Mouse (Mus musculus) adrenal gland, postnatal 36 days (tissue): ENCODE measurements around the gene Olfr250. TPM values are rescaled to one million over a fixed set of nuclear protein-coding genes. Genes with fewer than 3 reads are reported as not detected.
"Not testable (repeated sequence)": the region's sequence is repeated elsewhere in the genome, so short reads cannot be mapped to it uniquely, and the experiment has no call there.

Experiments
- DNase-seq, 2 experiments: peaks; one replicate each; pipeline ENCODE4 v3.0.0; 2021; ENCODE audit warnings: mixed read lengths in 1 of 2
- long read RNA-seq, 2 experiments: library from polyadenylated mRNA; stranded (forward); transcript quantifications; one replicate each; pipeline ENCODE4 v2.0.0; 2021; ENCODE audit warnings: borderline sequencing depth in 2 of 2
- total RNA-seq, 2 experiments: library from RNA; stranded (reverse); gene quantifications; 2 replicates each; pipeline ENCODE4 v1.2.3; 2021

Olfr250 gene
- not detected for total RNA-seq
- long read RNA-seq, experiment 1 = 0 reads
- long read RNA-seq, experiment 2 = 0 reads

DNA sequence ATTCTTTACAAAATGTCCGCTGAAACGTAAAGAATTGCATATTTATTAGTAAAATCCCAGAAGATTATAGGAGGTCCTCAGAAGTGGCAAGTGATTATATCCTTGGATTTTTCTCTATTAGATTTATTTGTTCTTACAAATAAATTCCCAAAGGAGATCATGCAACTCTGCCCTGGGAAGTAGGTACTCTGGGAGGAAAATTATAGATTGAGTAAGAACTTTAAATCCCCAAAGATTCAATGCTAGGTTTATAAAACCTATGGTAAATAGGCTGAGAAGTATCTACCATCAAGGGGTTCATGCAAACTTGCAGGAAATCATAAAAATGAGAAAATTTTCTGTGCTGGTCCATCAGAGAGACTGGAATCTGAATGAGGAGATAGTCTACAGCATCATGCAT is at the start of gene Olfr250:
Gene Olfr250 (plus strand): TSS at position 301 of the 400 bp plus-strand sequence.
- DNase-seq = no peak

DNA sequence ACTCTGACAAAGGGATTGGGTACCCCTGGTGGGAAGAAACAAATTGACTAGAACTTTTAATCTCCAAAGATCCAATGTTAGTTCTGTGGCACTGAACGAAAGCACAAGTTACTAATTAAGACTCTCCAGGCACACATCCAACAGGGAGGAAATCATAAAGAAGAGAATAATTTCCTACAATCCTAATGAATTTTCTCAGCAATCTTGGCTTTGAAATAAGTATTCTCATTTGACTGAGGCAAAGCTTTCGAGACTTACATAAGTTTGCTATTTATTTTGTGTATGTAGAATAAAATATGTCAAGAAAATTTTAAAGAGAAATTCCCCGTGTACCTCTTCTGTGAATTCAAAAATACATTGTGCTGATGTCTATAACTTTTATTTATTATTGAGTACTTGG is 37.9 kb upstream of the Olfr250 start, which contains the start of gene Olfr25:
Gene Olfr25 (plus strand): TSS at position 301 of the 400 bp plus-strand sequence.
- no peak for DNase-seq

GRCm38 (mm10) chr9:38348111-38348510 is 18.6 kb upstream of the Olfr250 start, which contains the start of gene Olfr898:
Olfr898 (plus strand) TSS chr9:38348411.
- no peak for DNase-seq

GRCm38 (mm10) chr9:38376786-38377185 is 10.1 kb downstream of the Olfr250 start, which contains the start of gene Olfr251:
Olfr251 (plus strand) TSS chr9:38377086.
- DNase-seq = no peak

DNA sequence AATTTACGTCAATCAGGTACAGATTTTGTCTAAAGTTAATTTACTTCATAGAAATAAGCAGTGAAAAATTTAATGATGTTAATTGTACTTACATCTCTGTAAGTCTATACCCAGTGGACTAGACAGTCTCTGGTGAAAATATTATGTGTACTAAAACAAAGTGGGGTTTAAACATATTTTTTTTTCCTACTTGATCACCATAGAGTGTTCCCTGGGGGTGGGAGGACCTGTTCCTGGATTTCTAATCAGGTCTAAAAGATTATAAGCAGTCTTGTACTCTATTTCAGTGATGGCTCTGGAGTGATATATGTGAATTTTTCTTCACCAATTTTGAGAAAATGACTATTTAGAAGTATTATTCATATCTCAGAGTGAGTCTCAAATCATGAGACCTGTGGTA is 34.7 kb downstream of the Olfr250 start, which contains the start of gene Olfr147:
Gene Olfr147 (plus strand): TSS at position 301 of the 400 bp plus-strand sequence.
- no peak for DNase-seq

GRCm38 (mm10) chr9:38407502-38407901 is 40.8 kb downstream of the Olfr250 start:
- not testable (repeated sequence) for DNase-seq

GRCm38 (mm10) chr9:38413502-38413901 is 46.8 kb downstream of the Olfr250 start:
- DNase-seq = not testable (repeated sequence)

Other genes starting within 250 kb of the Olfr250 start
- not detected for gene Olfr890, start 224.4 kb upstream of the Olfr250 start, total RNA-seq
- gene Olfr891, start 186.1 kb upstream of the Olfr250 start, total RNA-seq = not detected
- not detected for gene Olfr893, start 158.5 kb upstream of the Olfr250 start, total RNA-seq
- not detected for gene Olfr894, start 148.8 kb upstream of the Olfr250 start, total RNA-seq
- not detected for gene Olfr143, start 114.1 kb upstream of the Olfr250 start, total RNA-seq
- gene Olfr895, start 99.0 kb upstream of the Olfr250 start, total RNA-seq = not detected
- not detected for gene Olfr896-ps1, start 75.8 kb upstream of the Olfr250 start, total RNA-seq
- not detected for gene Olfr25, start 37.8 kb upstream of the Olfr250 start, total RNA-seq
- gene Olfr898, start 18.5 kb upstream of the Olfr250 start, total RNA-seq = not detected
- gene Olfr251, start 10.2 kb downstream of the Olfr250 start, total RNA-seq = not detected
- not detected for gene Olfr147, start 34.8 kb downstream of the Olfr250 start, total RNA-seq
- gene Olfr901, start 62.6 kb downstream of the Olfr250 start, total RNA-seq = not detected
- not detected for gene Olfr902, start 80.8 kb downstream of the Olfr250 start, total RNA-seq
- gene Olfr904, start 96.2 kb downstream of the Olfr250 start, total RNA-seq = not detected
- under 1 TPM in 1 of 2 experiments, not detected in 1; 0.13 TPM for gene Olfr905, start 104.2 kb downstream of the Olfr250 start, total RNA-seq
- not detected for gene Olfr906, start 120.2 kb downstream of the Olfr250 start, total RNA-seq
- not detected for gene Olfr907, start 128.9 kb downstream of the Olfr250 start, total RNA-seq
- gene Olfr911-ps1, start 154.7 kb downstream of the Olfr250 start, total RNA-seq = not detected
- not detected for gene Olfr910, start 171.0 kb downstream of the Olfr250 start, total RNA-seq
- gene Olfr912, start 213.3 kb downstream of the Olfr250 start, total RNA-seq = not detected
- not detected for gene Olfr913, start 225.9 kb downstream of the Olfr250 start, total RNA-seq
- gene Olfr914, start 238.2 kb downstream of the Olfr250 start, total RNA-seq = not detected